Mouse (Mus musculus) heart, adult 8-10 months (tissue): Measurements from ENCODE around the gene Slc25a33. TPM values are rescaled to one million over a fixed set of nuclear protein-coding genes. Genes with fewer than 3 reads are reported as not detected.

ENCODE experiments used
- DNase-seq: peaks from one replicate; pipeline ENCODE4 v3.0.0; 2022; ENCODE audit warnings: low spot score
- total RNA-seq, 4 experiments: library from RNA; stranded (reverse); gene quantifications; 2 replicates each; pipeline ENCODE4 v1.2.4; 2022

The Slc25a33 gene
- total RNA-seq, 4 experiments from 2014 or later = 19.9 to 28.9 (median 23.1) TPM

- DNase-seq = no peak
Measured at GRCm38 (mm10) chr4:149794966-149795477, 20.9 kb upstream of the Slc25a33 start.

- DNase-seq = no peak
Measured at GRCm38 (mm10) chr4:149794010-149794338, 19.9 kb upstream of the Slc25a33 start.

- DNase-seq = no peak
Measured at GRCm38 (mm10) chr4:149793156-149794009, 19.3 kb upstream of the Slc25a33 start.

- peak; percentile 77 for DNase-seq
Measured at GRCm38 (mm10) chr4:149792159-149792800, 18.2 kb upstream of the Slc25a33 start.

- DNase-seq = no peak
Measured at GRCm38 (mm10) chr4:149791470-149791869, 17.4 kb upstream of the Slc25a33 start.

- no peak for DNase-seq
Measured at GRCm38 (mm10) chr4:149790969-149791368, 16.9 kb upstream of the Slc25a33 start.

- no peak for DNase-seq
Measured at GRCm38 (mm10) chr4:149790546-149790945, 16.5 kb upstream of the Slc25a33 start.

- no peak for DNase-seq
Measured at GRCm38 (mm10) chr4:149789421-149790194, 15.5 kb upstream of the Slc25a33 start.

- no peak for DNase-seq
Measured at GRCm38 (mm10) chr4:149784901-149785300, 10.8 kb upstream of the Slc25a33 start.

GRCm38 (mm10) chr4:149784371-149784770 lies 10.3 kb upstream of the Slc25a33 start:
- DNase-seq = no peak

GRCm38 (mm10) chr4:149782975-149783374 lies 8.9 kb upstream of the Slc25a33 start:
- DNase-seq = no peak

- DNase-seq = peak; percentile 60
Measured at GRCm38 (mm10) chr4:149780565-149781356, 6.7 kb upstream of the Slc25a33 start.

GRCm38 (mm10) chr4:149779966-149780365 lies 5.9 kb upstream of the Slc25a33 start:
- DNase-seq = no peak

GRCm38 (mm10) chr4:149777126-149777525 lies 3.0 kb upstream of the Slc25a33 start:
- DNase-seq = peak; percentile 62

- no peak for DNase-seq
Measured at GRCm38 (mm10) chr4:149775760-149776362, 1.8 kb upstream of the Slc25a33 start.

- DNase-seq = peak; percentile 67
Measured at GRCm38 (mm10) chr4:149775330-149775729, 1.3 kb upstream of the Slc25a33 start.

GRCm38 (mm10) chr4:149773408-149774093 lies 526 bp downstream of the Slc25a33 start:
- no peak for DNase-seq

- no peak for DNase-seq
Measured at GRCm38 (mm10) chr4:149772394-149772793, 1.7 kb downstream of the Slc25a33 start.

GRCm38 (mm10) chr4:149765201-149765600 lies 8.9 kb downstream of the Slc25a33 start:
- DNase-seq = no peak

GRCm38 (mm10) chr4:149763335-149763734 lies 10.7 kb downstream of the Slc25a33 start:
- DNase-seq = no peak
